Mouse (Mus musculus) layer of hippocampus, postnatal 14 days (tissue): ENCODE data around the gene Sec63. TPM values are rescaled to one million over a fixed set of nuclear protein-coding genes. Genes with fewer than 3 reads are reported as not detected.

ENCODE experiments used
- DNase-seq, 2 experiments: peaks; one replicate each; pipeline ENCODE4 v3.0.0; 2021 to 2022; ENCODE audit warnings: low spot score in 2 of 2, mixed read lengths in 1 of 2
- total RNA-seq, 2 experiments: library from RNA; stranded (reverse); gene quantifications; 2 replicates each; pipeline ENCODE4 v1.2.3; 2021

The Sec63 gene
- total RNA-seq, 2 experiments from 2014 or later: 40.9 to 43.0 TPM

DNA sequence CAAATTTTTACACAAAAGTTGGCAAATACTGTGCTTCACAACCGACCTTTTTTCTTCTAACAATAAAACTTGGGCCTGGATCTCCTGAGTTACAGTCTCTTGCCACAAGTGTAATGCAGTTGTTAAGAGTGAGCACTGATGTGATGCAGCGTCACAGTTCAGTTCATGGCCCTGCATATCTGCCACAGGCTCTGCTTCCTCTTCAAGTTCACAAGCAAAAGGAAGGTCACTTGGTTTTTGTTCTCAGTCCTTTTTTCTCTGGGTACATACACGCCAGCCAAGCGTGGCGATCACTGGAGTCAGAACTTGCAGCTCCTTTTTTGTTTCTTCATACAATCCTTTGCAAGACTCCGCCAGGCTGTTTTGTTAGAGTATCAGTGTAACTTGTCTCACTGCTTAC, 64.6 kb downstream of the Sec63 start:
- DNase-seq: no peak

DNA sequence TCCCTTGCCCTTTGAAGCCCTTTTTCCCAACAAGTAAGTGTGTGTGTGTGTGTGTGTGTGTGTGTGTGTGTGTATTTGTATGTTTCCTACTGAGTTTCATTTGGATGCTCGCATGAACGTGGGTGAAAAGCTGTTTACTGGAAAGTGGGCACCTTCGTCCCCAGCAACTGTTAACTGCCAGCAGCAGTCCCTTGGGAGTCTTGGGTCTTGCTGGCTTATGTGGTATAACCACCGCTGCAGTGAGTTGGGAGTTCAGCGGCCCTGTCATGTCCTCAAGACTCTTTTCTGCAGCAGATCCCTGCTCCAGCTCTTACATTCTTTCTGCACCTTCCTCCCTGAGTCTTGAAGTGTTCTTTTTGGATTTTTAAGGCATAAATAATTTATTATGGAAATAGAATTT, 65.9 kb downstream of the Sec63 start:
- DNase-seq: no peak

DNA sequence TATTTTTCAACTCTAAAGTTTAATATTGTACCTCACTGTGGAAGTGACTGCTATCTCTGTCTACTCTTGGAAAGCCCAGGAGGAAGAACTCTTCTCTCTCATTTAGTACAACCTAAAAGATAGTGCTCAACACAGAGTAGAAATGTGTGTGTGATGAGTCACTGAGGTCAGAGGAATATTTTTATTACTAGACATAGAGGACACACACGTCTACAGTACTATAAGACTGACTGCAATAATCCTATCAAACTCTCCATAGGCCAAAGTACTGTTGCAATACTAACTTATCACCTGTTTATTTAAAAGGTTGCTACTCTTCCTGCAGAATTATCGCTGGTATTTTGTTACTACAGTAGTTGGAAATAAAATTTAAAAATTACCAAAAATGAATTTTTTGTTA, 68.7 kb downstream of the Sec63 start:
- DNase-seq: no peak

DNA sequence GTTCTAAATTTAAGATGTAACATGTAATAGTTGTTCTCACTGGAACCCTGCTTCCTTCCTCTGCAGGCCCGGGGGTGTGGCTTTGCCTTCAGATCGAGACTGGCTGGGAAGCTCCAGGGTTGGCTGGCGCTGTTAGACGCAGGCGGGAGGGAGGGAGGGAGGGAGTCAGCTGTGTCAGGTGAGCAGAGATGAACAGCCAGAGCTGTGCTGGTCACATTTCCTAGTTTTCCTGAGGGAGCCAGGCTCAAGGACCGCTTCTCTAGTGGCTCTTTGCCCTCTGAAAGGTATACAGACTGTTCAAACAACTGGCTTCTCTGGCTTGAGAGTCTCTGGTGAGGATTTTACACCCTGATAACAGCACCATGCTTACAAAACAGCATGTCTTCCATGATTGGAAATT, 69.1 kb downstream of the Sec63 start:
- no peak for DNase-seq

DNA sequence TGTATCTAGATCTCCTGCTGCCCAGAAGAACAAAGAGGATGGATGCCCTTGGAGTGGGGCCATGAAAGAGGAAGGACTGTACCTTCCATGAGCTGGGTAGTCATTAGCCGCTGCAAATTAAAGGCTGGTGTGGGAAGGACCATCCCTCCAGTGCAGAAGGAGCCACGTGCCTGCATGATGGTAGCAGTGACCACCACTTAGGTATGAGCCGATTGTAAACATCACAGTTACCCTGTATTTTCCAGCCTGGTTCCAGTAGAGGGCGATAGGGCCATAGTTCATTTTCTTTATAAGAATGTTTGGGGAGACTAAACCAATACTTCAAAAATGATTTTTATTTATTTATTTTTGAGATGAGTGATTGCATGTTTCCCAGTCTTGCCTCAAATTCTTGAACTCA, 71.4 kb downstream of the Sec63 start:
- DNase-seq: peak in 1 of 2 experiments; percentile 22

DNA sequence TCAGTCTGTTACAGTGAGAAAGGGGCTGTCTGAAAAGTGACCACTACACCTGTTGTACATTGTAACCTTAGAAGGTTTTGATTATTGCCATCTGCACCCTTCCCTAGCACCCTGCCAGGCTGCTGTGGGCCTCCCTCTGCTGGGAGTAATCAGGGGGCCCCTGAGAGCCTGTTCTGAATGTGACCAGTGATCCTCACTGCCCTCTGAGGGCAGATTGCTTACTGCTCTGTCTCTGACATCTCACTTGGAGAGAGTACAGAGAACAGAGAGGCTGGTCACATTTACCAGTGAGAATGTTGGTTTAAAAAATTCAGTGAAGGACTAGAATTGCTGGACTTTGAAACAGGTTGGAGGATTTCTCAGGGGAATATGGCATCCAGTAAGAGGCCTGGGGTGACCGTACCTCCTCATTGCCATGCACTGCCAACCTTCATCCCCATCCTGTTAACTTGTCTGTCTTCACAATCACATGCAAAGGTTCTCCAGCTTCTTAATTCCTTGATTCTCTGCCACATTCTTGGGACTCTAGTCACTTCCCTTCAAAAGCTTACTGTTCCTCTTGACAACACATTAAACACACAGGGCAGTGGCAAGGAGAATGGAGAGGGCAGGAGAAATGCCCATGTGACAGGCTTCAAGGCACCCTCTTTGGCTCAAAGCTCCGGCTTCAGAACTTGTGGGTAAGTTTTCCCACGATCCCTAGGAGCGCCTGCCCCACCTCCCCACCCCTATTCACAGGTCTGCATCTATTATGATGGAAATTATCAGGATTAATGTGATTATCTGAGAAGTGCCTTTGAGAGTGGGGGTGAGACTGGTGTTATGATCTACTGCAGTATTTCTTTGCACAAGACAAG, 72.8 kb downstream of the Sec63 start:
- peak in 1 of 2 experiments; percentile 19 for DNase-seq

DNA sequence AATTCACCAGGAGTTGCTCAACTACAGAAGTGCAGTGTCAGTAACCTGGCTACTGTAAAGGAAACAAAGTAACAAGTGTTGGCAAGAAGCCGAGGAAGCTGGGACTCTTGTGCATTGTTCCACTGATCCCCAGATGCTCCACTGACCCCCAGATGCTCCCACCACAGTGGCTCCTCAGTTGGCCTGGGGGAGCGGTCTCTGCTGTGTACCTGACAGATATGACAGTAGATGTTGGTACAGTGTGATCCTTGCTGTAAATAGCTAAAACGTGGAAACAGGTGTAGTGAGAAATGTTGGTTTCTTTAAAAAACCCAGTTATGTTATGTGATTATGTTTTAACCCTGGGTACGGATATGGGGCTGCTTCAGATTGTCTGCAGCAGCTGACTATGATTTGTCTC, 76.8 kb downstream of the Sec63 start:
- no peak for DNase-seq

DNA sequence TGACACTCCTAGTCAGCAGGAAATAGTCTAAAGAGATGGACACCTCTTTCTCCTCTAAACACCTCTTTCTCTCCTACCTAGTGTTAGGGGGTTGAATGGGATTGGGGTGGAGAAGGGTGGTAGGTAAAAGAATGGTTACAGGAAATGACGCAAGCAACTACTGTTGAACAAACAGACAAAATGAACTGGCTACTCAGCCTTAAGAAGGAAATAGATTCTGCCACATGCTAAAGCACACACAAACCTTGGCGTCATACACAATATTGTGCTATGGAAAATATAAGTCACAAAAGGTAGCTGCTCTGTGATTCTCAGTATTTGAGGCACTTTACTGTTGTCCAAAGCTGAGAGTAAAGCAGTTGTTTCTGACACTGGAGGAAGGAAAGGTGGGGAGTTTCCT, 77.4 kb downstream of the Sec63 start:
- no peak for DNase-seq

DNA sequence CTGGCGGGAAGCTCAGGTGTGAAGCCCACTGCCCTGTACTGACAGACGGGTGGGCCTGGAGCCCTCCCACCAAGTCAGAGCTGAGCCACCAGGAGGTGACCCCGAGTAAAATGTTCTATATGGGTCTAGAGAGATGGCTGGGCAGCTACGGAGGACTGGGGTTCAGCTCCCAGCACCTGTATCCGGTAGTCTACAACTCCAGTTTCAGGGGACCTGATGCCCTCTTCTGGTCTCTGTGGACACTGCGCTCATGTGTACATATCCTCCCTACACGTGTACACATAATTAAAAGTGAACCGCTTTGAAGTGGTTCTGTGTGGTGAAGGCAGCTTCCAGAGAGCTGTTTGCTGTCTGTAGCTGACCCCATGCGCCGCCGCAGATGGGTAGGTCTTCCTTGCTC, 78.7 kb downstream of the Sec63 start:
- no peak for DNase-seq

DNA sequence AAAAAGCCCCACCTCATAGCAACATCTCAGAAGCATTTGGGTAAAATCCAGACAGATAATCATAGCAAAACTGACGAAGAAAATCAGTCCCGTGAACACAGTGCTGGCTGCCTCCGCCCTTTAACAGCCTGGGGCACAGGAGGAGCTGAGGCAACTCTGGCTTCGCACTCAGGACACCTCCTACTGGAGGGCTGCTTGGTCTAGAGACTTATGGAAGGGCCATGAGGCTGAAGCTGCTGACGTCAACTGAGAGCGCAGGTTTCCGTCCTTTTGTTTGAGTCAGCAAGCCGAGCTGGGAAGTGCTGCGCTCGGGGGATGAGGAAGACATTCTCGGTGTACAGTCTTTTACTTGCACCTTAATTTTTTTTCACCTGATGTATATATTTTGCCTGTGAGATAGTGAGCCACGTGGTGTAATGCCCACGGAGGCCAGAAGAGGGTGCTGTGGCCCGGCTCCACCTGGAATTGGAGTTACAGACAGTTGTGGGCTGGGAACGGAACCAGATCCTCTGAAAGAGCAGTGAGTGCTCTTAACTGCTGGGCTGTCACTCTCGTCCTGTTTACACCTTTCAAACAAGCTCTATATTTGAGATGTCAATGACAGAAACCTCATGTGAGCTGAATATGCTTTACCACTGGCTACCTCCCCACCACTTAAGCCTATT, 80.4 kb downstream of the Sec63 start:
- DNase-seq: no peak

DNA sequence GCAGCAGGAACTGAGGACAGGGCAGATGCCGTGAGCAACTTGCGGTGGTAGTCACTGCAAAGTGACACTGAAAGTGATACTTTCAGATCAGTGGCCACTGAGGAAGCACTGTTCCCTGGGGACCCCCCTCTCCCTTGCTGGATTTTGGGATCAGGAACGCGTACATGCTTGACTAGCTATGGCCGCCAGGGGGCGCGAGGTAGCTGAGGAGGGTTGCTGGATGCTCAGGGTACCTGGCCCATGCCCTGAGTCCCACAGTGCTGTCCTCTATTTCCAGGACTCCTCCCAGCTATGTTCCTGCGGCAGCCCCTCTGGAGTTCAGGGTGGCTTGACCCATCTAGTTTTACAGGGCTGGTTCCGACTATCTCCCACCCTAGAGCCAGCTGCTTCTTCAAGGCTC, 81.1 kb downstream of the Sec63 start:
- peak; percentile 55 to 68 for DNase-seq

DNA sequence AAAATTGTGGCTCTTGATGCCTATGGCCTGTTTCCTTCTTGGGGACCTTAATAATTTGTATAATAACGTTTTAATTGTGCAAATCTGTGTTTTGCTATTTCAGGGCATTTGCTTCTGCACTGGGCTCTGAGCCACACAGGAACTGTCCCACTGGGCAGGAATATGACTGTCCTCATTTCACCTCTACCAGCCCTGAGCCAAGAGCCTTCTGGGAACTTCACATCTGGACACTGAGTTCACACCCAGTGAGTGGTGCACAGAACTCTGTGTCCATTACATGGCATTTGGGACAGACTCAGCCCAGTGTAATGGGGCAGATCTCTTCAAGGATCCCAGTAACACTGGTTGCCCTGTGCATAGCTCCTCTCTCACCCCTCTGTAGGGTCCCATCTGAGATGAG, 82.1 kb downstream of the Sec63 start:
- no peak for DNase-seq

DNA sequence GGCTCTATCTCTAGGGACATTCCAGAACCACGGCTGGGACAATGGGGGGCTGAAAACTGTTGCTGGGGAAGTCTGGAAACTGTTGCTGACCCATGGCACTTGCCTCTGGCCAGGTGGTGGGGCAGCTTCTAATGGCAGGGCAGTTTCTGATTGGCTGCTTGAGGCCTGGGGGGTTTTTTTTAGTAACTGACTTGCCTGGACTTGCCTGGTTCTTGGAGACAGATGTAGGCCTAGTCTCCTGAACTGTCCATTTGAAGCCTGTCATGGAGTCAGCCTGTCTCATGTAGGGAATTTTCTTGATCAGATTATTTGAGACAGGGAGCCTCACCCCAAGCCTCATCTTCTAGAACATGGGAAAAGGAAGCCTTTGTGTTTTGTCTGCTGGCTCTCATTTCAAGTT, 84.2 kb downstream of the Sec63 start:
- DNase-seq: no peak

DNA sequence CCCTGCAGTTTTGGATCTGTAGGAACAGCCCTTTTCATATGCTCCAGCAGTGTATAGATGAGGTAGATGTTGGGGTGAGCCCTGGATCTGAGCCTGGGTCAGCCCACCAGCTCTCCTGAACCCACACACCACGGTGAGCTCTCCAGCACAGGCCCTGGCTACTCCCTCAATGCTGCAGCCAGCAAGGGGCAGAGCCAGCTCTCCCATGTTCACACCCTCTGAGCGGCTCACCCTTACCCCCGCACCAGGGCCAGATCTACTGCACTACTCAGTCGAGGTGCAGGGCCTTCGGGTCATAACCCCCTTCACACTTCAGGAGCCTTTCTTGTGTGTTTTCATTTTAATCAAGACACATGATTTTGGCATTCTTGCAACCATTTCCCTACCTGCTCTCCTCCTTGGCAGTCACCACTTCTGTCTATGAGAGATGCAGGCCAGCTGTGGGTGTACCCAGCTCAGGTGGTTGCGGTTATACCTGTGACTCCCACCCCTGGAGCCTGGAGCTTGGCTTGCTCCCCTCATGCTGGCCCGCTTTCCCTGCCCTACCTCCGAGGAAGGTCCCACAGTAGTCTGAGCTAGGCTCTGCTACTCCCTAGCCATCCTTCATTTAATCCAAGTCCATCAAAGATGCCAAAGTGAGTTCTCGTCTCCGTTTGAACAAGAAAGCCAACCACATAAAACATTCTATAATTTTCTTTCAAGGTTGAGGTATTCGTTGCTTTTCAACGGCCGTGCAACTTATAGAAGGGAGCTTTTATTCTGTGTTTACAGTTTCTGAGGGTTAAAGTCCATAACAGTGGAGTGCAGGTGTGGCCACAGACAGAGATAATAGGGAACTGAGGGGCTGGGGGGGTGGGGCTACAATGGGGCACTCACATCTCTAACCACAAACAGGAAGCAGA, 87.1 kb downstream of the Sec63 start:
- no peak for DNase-seq

DNA sequence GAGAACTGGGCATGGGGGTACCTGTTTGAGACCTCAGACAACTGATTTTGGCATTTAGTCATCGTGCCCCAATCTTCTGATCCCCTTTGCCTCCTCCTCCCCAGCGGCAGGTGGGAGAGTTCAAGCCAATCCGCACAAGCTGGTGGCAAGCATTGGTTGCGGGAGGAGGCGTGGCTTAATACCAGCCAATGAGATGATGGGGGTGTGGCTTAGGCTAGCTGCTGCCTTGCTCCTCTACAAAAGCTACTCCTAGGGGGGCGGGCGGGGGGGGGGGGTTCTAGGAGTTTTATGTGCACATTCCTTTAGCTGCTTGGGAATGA, 87.7 kb downstream of the Sec63 start:
- DNase-seq: no peak

DNA sequence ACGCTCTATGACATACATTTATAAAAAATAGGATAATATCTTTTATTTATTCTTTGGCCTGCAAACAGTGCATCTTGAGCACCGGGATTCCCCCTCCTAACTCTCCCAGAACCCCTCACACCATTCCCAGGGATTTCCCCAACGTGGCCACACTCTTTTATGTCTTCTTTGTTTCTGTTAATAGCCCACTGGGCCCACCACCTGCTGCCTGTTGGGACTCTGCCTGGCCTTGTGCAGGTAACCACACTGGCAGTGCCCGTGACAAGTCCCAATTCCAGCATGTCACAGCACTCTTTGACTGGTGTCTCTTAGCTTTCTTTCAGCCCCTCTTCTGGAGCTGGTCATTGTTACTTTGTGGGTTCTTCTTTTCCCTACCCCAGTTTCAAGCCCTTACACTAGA, 93.5 kb downstream of the Sec63 start:
- no peak for DNase-seq

DNA sequence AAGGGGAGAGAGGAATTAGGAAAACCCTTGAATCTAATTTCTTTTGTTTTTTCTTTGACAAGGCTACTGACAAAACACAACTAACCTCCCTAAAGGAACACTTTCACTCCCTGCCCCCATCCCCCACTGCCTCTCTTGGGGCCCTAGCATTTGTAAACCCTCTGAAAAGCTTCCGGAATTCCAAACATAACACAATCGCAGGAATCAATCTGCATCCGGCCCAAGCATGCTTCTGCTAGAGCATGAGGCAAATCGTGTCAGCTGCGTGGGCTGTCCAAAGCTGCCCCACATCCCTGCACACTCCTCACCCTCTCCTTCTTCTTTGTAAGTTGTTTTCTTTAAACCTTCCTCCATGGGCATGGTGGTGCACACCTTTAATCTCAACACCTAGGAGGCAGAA, 94.0 kb downstream of the Sec63 start:
- DNase-seq: no peak

DNA sequence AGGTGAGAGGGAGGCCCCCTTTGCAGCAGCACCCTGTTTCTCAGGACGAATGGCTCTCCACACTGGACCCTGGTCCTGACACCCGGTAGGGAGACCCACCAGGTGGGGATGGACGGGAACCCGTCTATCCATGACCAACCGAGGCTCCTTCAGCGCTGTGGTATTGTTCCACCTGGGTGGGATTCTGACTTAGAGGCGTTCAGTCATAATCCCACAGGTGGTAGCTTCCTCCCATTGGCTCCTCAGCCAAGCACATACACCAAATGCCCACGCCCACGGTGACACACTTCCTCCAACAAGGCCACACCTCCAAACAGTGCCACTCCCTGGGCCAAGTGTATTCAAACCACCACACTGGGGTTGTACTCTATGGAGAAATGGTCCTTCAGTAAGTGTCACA, 95.3 kb downstream of the Sec63 start:
- DNase-seq: no peak

DNA sequence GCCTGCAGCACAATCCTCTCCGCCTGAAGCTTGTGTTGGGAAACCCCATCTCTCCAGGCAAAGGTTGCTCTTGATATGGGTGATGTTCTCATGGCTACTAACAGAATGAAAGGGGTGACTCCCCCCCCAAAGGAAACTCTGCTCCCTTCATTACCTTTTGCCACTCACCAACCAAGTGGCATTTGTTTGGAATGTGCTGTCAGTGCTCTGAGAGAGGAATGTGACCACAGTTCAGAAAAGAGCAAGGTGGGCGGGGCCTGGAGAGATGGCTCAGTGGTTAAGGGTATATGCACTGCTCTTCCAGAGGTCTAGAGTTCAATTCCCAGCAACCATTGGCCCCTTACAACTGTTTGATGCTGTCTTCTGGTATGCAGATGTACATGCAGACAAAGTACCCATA, 95.7 kb downstream of the Sec63 start:
- no peak for DNase-seq

DNA sequence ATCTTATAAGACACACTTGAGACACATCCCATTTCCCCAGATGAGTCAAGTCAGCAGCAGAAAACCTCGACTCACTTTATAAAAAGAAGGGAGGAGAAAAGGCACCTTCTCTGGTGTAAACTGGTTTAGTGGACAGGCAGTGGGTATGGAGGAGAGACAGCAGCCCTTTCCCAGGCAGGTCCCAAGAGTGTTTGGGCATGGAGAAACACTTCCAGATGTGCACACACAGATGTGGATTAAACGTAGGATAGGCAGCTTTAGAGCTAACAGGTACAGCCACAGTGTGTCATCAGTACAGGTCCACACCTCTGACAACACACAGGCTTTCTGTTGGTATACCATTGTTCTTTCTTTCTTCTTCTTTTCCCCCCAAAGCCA, 98.5 kb downstream of the Sec63 start:
- no peak for DNase-seq

DNA sequence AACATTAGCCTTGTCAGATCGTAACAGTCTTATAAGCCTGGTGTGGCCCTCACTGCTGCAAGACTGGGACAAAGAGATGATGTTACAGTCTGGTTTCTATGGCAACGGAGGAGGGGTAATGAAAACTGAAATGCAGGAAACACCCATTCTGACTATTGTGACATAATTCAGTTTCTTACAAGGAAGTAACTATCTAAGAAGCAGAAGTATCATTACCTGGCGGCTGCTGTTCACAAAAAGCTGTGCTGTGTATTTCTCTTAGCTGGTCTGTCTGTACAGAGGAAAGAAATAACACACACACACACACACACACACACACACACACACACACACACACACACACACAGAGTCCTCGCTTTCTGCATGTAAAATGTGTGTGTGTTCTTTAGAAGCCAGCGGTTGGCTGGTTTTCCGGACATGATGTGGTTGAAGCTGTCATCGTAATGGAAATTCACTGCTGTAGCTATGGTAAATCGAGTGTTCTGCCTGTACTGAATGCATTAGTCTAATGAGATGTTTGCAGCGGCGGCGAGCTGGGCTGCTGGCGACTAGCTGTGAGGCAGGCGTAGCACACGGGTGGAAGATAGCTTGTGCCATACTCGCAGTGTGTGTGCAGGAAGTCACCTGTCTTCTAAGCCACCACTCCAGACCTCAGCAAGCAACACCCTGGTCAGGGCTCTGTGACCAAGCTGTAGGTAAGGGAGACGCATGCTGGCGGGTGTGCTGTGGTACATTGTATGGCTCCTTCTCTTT, 99.0 kb downstream of the Sec63 start, which contains the start of gene Scml4:
Gene Scml4, plus strand, starts transcription at position 212 of the 753 bp plus-strand sequence.
- DNase-seq: peak in 1 of 2 experiments; percentile 15
